Mouse (Mus musculus) hindbrain, embryonic 14.5 days (tissue): ENCODE data around the gene Slc44a5. TPM values are rescaled to one million over a fixed set of nuclear protein-coding genes. Genes with fewer than 3 reads are reported as not detected.
"Not testable (repeated sequence)": the region's sequence is repeated elsewhere in the genome, so short reads cannot be mapped to it uniquely, and the experiment has no call there.

Experiments
- ATAC-seq: fragments of 200-750 bp; cut with Nextera tagmentation; 2 replicates; pipeline ENCODE4 v1.8.0; 2017; ENCODE audit warnings: moderate number of reproducible peaks, mild to moderate bottlenecking, moderate TSS enrichment, moderate library complexity; ENCODE audit not compliant: low FRiP score
- DNase-seq: peaks from one replicate; pipeline ENCODE4 v3.0.0-alpha.2; 2015; ENCODE audit warnings: low spot score
- H3K27ac ChIP-seq: fragments of 300-500 bp; sonication (generic); 2 replicates; pipeline ENCODE4 v1.5.1; 2014; ENCODE audit warnings: mild to moderate bottlenecking, moderate library complexity
- H3K27me3 ChIP-seq: fragments of 300-500 bp; sonication (generic); 2 replicates; pipeline ENCODE4 v1.6.1; 2014; ENCODE audit warnings: mild to moderate bottlenecking, low read length, mixed read lengths; ENCODE audit not compliant: control insufficient read depth, insufficient read depth
- H3K36me3 ChIP-seq: fragments of 300-500 bp; sonication (generic); replicated peaks from 2 replicates; pipeline ENCODE4 v1.6.1; 2014; ENCODE audit not compliant: control insufficient read depth, insufficient read depth
- H3K4me1 ChIP-seq: fragments of 300-500 bp; sonication (generic); replicated peaks from 2 replicates; pipeline ENCODE4 v1.6.1; 2014; ENCODE audit warnings: antibody characterized with exemption, low read length, mixed read lengths; ENCODE audit not compliant: control insufficient read depth, insufficient read depth
- H3K4me2 ChIP-seq: fragments of 300-500 bp; sonication (generic); replicated peaks from 2 replicates; pipeline ENCODE4 v1.6.1; 2014; ENCODE audit warnings: mild to moderate bottlenecking, moderate library complexity
- H3K4me3 ChIP-seq: fragments of 300-500 bp; sonication (generic); replicated peaks from 2 replicates; pipeline ENCODE4 v1.5.1; 2014; ENCODE audit warnings: mild to moderate bottlenecking, low read length
- H3K9ac ChIP-seq: fragments of 300-500 bp; sonication (generic); 2 replicates; pipeline ENCODE4 v1.6.1; 2014
- H3K9me3 ChIP-seq: fragments of 300-500 bp; sonication (generic); 2 replicates; pipeline ENCODE4 v1.6.1; 2016; ENCODE audit warnings: low read length; ENCODE audit not compliant: control insufficient read depth
- WGBS: fragments of 180-500 bp; shearing (Covaris S2); extraction: QIAGEN DNeasy Blood & Tissue Kit; methylation state at CpG from one replicate; pipeline ENCODE4 v1.1.7; 2014; 5-methylcytosine and 5-hydroxymethylcytosine counted together
- polyA plus RNA-seq: library from polyadenylated mRNA; unstranded; fragments of >200 nt; fragmentation: Nextera tagmentation; extraction: Ambion mirVana; gene quantifications from 2 replicates; pipeline ENCODE4 v1.2.1, GENCODE M21; 2014

Slc44a5 gene
- polyA plus RNA-seq, 1 experiment from 2014 or later, result 11.3 TPM

- H3K27ac ChIP-seq, result no peak overlapping the region
- no peak for ATAC-seq
- H3K36me3 ChIP-seq, result no peaks in the 10 kb centered on the region
- WGBS, result 70% methylated on average over 4 of the region's 4 CpGs
- no peak overlapping the region for H3K4me2 ChIP-seq
- H3K4me1 ChIP-seq, result peaks cover 11% of the 10 kb centered on the region; the same call in 1 of the 2 replicates
- H3K9ac ChIP-seq, result no peak overlapping the region
- no peak overlapping the region for H3K4me3 ChIP-seq
- H3K27me3 ChIP-seq, result peaks cover 5% of the 10 kb centered on the region; the same call in 1 of the 2 replicates
- no peaks in the 10 kb centered on the region for H3K9me3 ChIP-seq
- no peak for DNase-seq
Measured at GRCm38 (mm10) chr3:154129036-154129435, 155.8 kb downstream of the Slc44a5 start.

GRCm38 (mm10) chr3:154130431-154131114 lies 157.3 kb downstream of the Slc44a5 start:
- Histone ChIP-seq H3K4me3 (no peak overlapping the region), H3K4me1 (peaks cover 5% of the 10 kb centered on the region; the same call in 1 of the 2 replicates), H3K36me3 (no peaks in the 10 kb centered on the region), H3K9ac (no peak overlapping the region), H3K4me2 (no peak overlapping the region), H3K9me3 (no peaks in the 10 kb centered on the region), H3K27me3 (peaks cover 5% of the 10 kb centered on the region; the same call in 1 of the 2 replicates), H3K27ac (no peak overlapping the region)
- DNase-seq (no peak), ATAC-seq (no peak)
- WGBS, result 82% methylated on average over 6 of the region's 6 CpGs

GRCm38 (mm10) chr3:154133986-154134385 lies 160.8 kb downstream of the Slc44a5 start:
- WGBS, result 86% methylated on average over 6 of the region's 6 CpGs
- ATAC-seq, result no peak
- no peaks in the 10 kb centered on the region for H3K36me3 ChIP-seq
- DNase-seq, result no peak
- H3K4me2 ChIP-seq, result no peak overlapping the region
- no peak overlapping the region for H3K9ac ChIP-seq
- no peaks in the 10 kb centered on the region for H3K9me3 ChIP-seq
- no peaks in the 10 kb centered on the region for H3K27me3 ChIP-seq
- H3K27ac ChIP-seq, result no peak overlapping the region
- H3K4me1 ChIP-seq, result no peaks in the 10 kb centered on the region
- H3K4me3 ChIP-seq, result no peak overlapping the region

- no peak overlapping the region for H3K27ac ChIP-seq
- no peaks in the 10 kb centered on the region for H3K9me3 ChIP-seq
- no peaks in the 10 kb centered on the region for H3K36me3 ChIP-seq
- H3K4me1 ChIP-seq, result no peaks in the 10 kb centered on the region
- 92% methylated on average over 2 of the region's 2 CpGs for WGBS
- H3K27me3 ChIP-seq, result no peaks in the 10 kb centered on the region
- H3K4me2 ChIP-seq, result no peak overlapping the region
- no peak for ATAC-seq
- DNase-seq, result no peak
- no peak overlapping the region for H3K9ac ChIP-seq
- no peak overlapping the region for H3K4me3 ChIP-seq
Measured at GRCm38 (mm10) chr3:154134701-154135100, 161.5 kb downstream of the Slc44a5 start.

- no peak overlapping the region for H3K9ac ChIP-seq
- no peak for DNase-seq
- ATAC-seq, result no peak
- WGBS, result 81% methylated on average over 3 of the region's 3 CpGs
- H3K4me1 ChIP-seq, result no peaks in the 10 kb centered on the region
- no peaks in the 10 kb centered on the region for H3K27me3 ChIP-seq
- H3K36me3 ChIP-seq, result no peaks in the 10 kb centered on the region
- H3K9me3 ChIP-seq, result no peaks in the 10 kb centered on the region
- no peak overlapping the region for H3K27ac ChIP-seq
- H3K4me2 ChIP-seq, result no peak overlapping the region
- H3K4me3 ChIP-seq, result no peak overlapping the region
Measured at GRCm38 (mm10) chr3:154136501-154136900, 163.3 kb downstream of the Slc44a5 start.

GRCm38 (mm10) chr3:154141346-154141745 lies 168.1 kb downstream of the Slc44a5 start:
- H3K4me1 ChIP-seq, result no peaks in the 10 kb centered on the region
- no peak overlapping the region for H3K27ac ChIP-seq
- ATAC-seq, result no peak
- 83% methylated on average over 4 of the region's 4 CpGs for WGBS
- DNase-seq, result no peak
- H3K27me3 ChIP-seq, result no peaks in the 10 kb centered on the region
- no peak overlapping the region for H3K9ac ChIP-seq
- H3K4me2 ChIP-seq, result no peak overlapping the region
- no peaks in the 10 kb centered on the region for H3K9me3 ChIP-seq
- no peaks in the 10 kb centered on the region for H3K36me3 ChIP-seq
- H3K4me3 ChIP-seq, result no peak overlapping the region

GRCm38 (mm10) chr3:154142618-154143017 lies 169.4 kb downstream of the Slc44a5 start:
- H3K4me2 ChIP-seq, result no peak overlapping the region
- no peaks in the 10 kb centered on the region for H3K4me1 ChIP-seq
- DNase-seq (no peak), ATAC-seq (no peak)
- WGBS, result 92% methylated on average over 4 of the region's 4 CpGs
- H3K27ac ChIP-seq, result no peak overlapping the region
- no peak overlapping the region for H3K4me3 ChIP-seq
- H3K9ac ChIP-seq, result no peak overlapping the region
- H3K36me3 ChIP-seq, result no peaks in the 10 kb centered on the region
- no peaks in the 10 kb centered on the region for H3K27me3 ChIP-seq
- H3K9me3 ChIP-seq, result no peaks in the 10 kb centered on the region

GRCm38 (mm10) chr3:154145750-154146149 lies 172.5 kb downstream of the Slc44a5 start:
- Histone ChIP-seq H3K9me3 (no peaks in the 10 kb centered on the region), H3K4me2 (no peak overlapping the region), H3K27ac (no peak overlapping the region), H3K4me3 (no peak overlapping the region), H3K4me1 (no peaks in the 10 kb centered on the region), H3K9ac (no peak overlapping the region), H3K27me3 (no peaks in the 10 kb centered on the region), H3K36me3 (no peaks in the 10 kb centered on the region)
- ATAC-seq (no peak), DNase-seq (no peak)
- WGBS, result 44% methylated on average over 4 of the region's 4 CpGs

GRCm38 (mm10) chr3:154149778-154150177 lies 176.5 kb downstream of the Slc44a5 start:
- H3K9me3 ChIP-seq, result no peaks in the 10 kb centered on the region
- no peak for ATAC-seq
- H3K9ac ChIP-seq, result no peak overlapping the region
- no peak overlapping the region for H3K27ac ChIP-seq
- no peaks in the 10 kb centered on the region for H3K4me1 ChIP-seq
- H3K4me2 ChIP-seq, result no peak overlapping the region
- no peak for DNase-seq
- no peak overlapping the region for H3K4me3 ChIP-seq
- WGBS, result 86% methylated on average over 4 of the region's 4 CpGs
- H3K36me3 ChIP-seq, result no peaks in the 10 kb centered on the region
- no peaks in the 10 kb centered on the region for H3K27me3 ChIP-seq

GRCm38 (mm10) chr3:154153541-154153940 lies 180.3 kb downstream of the Slc44a5 start:
- not testable (repeated sequence) for H3K9ac ChIP-seq
- 73% methylated on average over 3 of the region's 3 CpGs for WGBS

More at GRCm38 (mm10) chr3:154153541-154153940, 180.3 kb downstream of the Slc44a5 start:
- H3K4me3 ChIP-seq, H3K4me2 ChIP-seq, H3K9me3 ChIP-seq, H3K4me1 ChIP-seq, H3K36me3 ChIP-seq, H3K27me3 ChIP-seq, H3K27ac ChIP-seq, DNase-seq, ATAC-seq: not testable (repeated sequence)
